Mouse (Mus musculus): ENCODE results near the gene Cd47. TPM values are rescaled to one million over a fixed set of nuclear protein-coding genes. Genes with fewer than 3 reads are reported as not detected.
A peak's percentile ranks its signal among the peaks of the same experiment; 100 is the strongest.

Cd47 gene
- polyA plus RNA-seq, 1 experiment from 2014 or later, result 407 TPM

- DNase-seq (ENCODE audit: low spot score), result no peak
These were observed 14.2 kb upstream of the Cd47 start for GRCm38 (mm10) chr16:49786116-49786515.

GRCm38 (mm10) chr16:49787714-49788113 is 12.6 kb upstream of the Cd47 start:
- no peak for DNase-seq (ENCODE audit: low spot score)

- peak; percentile 74 for DNase-seq (ENCODE audit: low spot score)
These were observed 9.5 kb upstream of the Cd47 start for GRCm38 (mm10) chr16:49790575-49791465.

GRCm38 (mm10) chr16:49792446-49792878 is 7.9 kb upstream of the Cd47 start:
- peak; percentile 59 for DNase-seq (ENCODE audit: low spot score)

- no peak for DNase-seq (ENCODE audit: low spot score)
These were observed 6.7 kb upstream of the Cd47 start for GRCm38 (mm10) chr16:49793596-49793995.

- DNase-seq (ENCODE audit: low spot score), result no peak
These were observed 4.1 kb upstream of the Cd47 start for GRCm38 (mm10) chr16:49796271-49796670.

- DNase-seq (ENCODE audit: low spot score), result no peak
These were observed 3.4 kb upstream of the Cd47 start for GRCm38 (mm10) chr16:49796954-49797353.

- DNase-seq (ENCODE audit: low spot score), result peak; percentile 59
These were observed 1.5 kb upstream of the Cd47 start for GRCm38 (mm10) chr16:49798790-49799189.

GRCm38 (mm10) chr16:49800996-49801395 is 663 bp downstream of the Cd47 start:
- no peak for DNase-seq (ENCODE audit: low spot score)

- DNase-seq (ENCODE audit: low spot score), result peak; percentile 55
These were observed 1.1 kb downstream of the Cd47 start for GRCm38 (mm10) chr16:49801399-49801798.

- DNase-seq (ENCODE audit: low spot score), result no peak
These were observed 2.7 kb downstream of the Cd47 start for GRCm38 (mm10) chr16:49802993-49803392.

GRCm38 (mm10) chr16:49803932-49804461 is 3.7 kb downstream of the Cd47 start:
- no peak for DNase-seq (ENCODE audit: low spot score)

- no peak for DNase-seq (ENCODE audit: low spot score)
These were observed 6.6 kb downstream of the Cd47 start for GRCm38 (mm10) chr16:49806920-49807319.

GRCm38 (mm10) chr16:49807419-49807841 is 7.1 kb downstream of the Cd47 start:
- no peak for DNase-seq (ENCODE audit: low spot score)

GRCm38 (mm10) chr16:49807862-49808430 is 7.6 kb downstream of the Cd47 start:
- DNase-seq (ENCODE audit: low spot score), result no peak

- no peak for DNase-seq (ENCODE audit: low spot score)
These were observed 11.6 kb downstream of the Cd47 start for GRCm38 (mm10) chr16:49811897-49812296.

GRCm38 (mm10) chr16:49812821-49813616 is 12.7 kb downstream of the Cd47 start:
- no peak for DNase-seq (ENCODE audit: low spot score)

GRCm38 (mm10) chr16:49814419-49814818 is 14.1 kb downstream of the Cd47 start:
- DNase-seq (ENCODE audit: low spot score), result no peak

GRCm38 (mm10) chr16:49816889-49817288 is 16.6 kb downstream of the Cd47 start:
- DNase-seq (ENCODE audit: low spot score), result no peak

- DNase-seq (ENCODE audit: low spot score), result no peak
These were observed 17.8 kb downstream of the Cd47 start for GRCm38 (mm10) chr16:49818146-49818545.

- DNase-seq (ENCODE audit: low spot score), result peak; percentile 91
These were observed 18.3 kb downstream of the Cd47 start for GRCm38 (mm10) chr16:49818627-49819026.

GRCm38 (mm10) chr16:49819494-49819893 is 19.2 kb downstream of the Cd47 start:
- peak; percentile 39 for DNase-seq (ENCODE audit: low spot score)
